Mouse (Mus musculus) left cerebral cortex, adult 9 months (tissue): ENCODE data around the gene Fuca1.
A peak's percentile ranks its signal among the peaks of the same experiment; 100 is the strongest.

ENCODE experiments used
- DNase-seq, 2 experiments: peaks; one replicate each; pipeline ENCODE4 v3.0.0; 2022; ENCODE audit warnings: low spot score in 2 of 2

The Fuca1 gene

GRCm38 (mm10) chr4:135889146-135889883, 31.2 kb upstream of the Fuca1 start:
- no peak for DNase-seq

- peak in 1 of 2 experiments; percentile 67 for DNase-seq
These were observed 30.7 kb upstream of the Fuca1 start for GRCm38 (mm10) chr4:135889884-135890283.

- no peak for DNase-seq
These were observed 29.0 kb upstream of the Fuca1 start for GRCm38 (mm10) chr4:135891539-135891938.

- DNase-seq, result no peak
These were observed 27.7 kb upstream of the Fuca1 start for GRCm38 (mm10) chr4:135892884-135893283.

GRCm38 (mm10) chr4:135895071-135895571, 25.4 kb upstream of the Fuca1 start, which contains the start of gene Cnr2:
Gene Cnr2 (plus strand): TSS chr4:135895394.
- DNase-seq, result no peak

- DNase-seq, result no peak
These were observed 24.4 kb upstream of the Fuca1 start for GRCm38 (mm10) chr4:135896157-135896556.

GRCm38 (mm10) chr4:135898380-135899049, 22.0 kb upstream of the Fuca1 start:
- no peak for DNase-seq

GRCm38 (mm10) chr4:135899050-135899448, 21.5 kb upstream of the Fuca1 start:
- no peak for DNase-seq

- no peak for DNase-seq
These were observed 20.5 kb upstream of the Fuca1 start for GRCm38 (mm10) chr4:135900008-135900407.

- DNase-seq, result no peak
These were observed 17.8 kb upstream of the Fuca1 start for GRCm38 (mm10) chr4:135902606-135903242.

- no peak for DNase-seq
These were observed 15.7 kb upstream of the Fuca1 start for GRCm38 (mm10) chr4:135904810-135905209.

GRCm38 (mm10) chr4:135906633-135907032, 13.9 kb upstream of the Fuca1 start:
- DNase-seq, result no peak

- DNase-seq, result no peak
These were observed 11.0 kb upstream of the Fuca1 start for GRCm38 (mm10) chr4:135909326-135910066.

- DNase-seq, result no peak
These were observed 9.0 kb upstream of the Fuca1 start for GRCm38 (mm10) chr4:135911531-135911930.

- no peak for DNase-seq
These were observed 8.4 kb upstream of the Fuca1 start for GRCm38 (mm10) chr4:135912164-135912563.

GRCm38 (mm10) chr4:135912835-135913234, 7.7 kb upstream of the Fuca1 start:
- DNase-seq, result no peak

- DNase-seq, result no peak
These were observed 7.1 kb upstream of the Fuca1 start for GRCm38 (mm10) chr4:135913433-135913832.

- no peak for DNase-seq
These were observed 1.8 kb upstream of the Fuca1 start for GRCm38 (mm10) chr4:135918635-135919279.

- DNase-seq, result no peak
These were observed 1.3 kb upstream of the Fuca1 start for GRCm38 (mm10) chr4:135919280-135919639.

GRCm38 (mm10) chr4:135921257-135922120, 954 bp downstream of the Fuca1 start:
- no peak for DNase-seq
